Mouse (Mus musculus) liver, embryonic 14.5 days (tissue): ENCODE results near the gene Clk2. TPM values are rescaled to one million over a fixed set of nuclear protein-coding genes. Genes with fewer than 3 reads are reported as not detected.

ENCODE experiments used
- ATAC-seq: fragments of 200-750 bp; cut with Nextera tagmentation; 2 replicates; pipeline ENCODE4 v1.8.0; 2017; ENCODE audit warnings: moderate number of reproducible peaks, mild to moderate bottlenecking, moderate library complexity; ENCODE audit not compliant: insufficient read depth
- DNase-seq, 3 experiments: peaks; one replicate each; pipeline ENCODE4 v3.0.0-alpha.2; 2012 to 2013; ENCODE audit warnings: low read depth in 3 of 3, low spot score in 3 of 3
- H3K27ac ChIP-seq: fragments of 300-500 bp; sonication (generic); 2 replicates; pipeline ENCODE4 v1.5.1; 2014; ENCODE audit warnings: moderate library complexity, mild to moderate bottlenecking, control low read depth, inconsistent platforms
- H3K27me3 ChIP-seq: fragments of 300-500 bp; sonication (generic); 2 replicates; pipeline ENCODE4 v1.6.1; 2014; ENCODE audit warnings: mild to moderate bottlenecking, low read length, moderate library complexity; ENCODE audit not compliant: control insufficient read depth, insufficient read depth
- H3K36me3 ChIP-seq: fragments of 300-500 bp; sonication (generic); replicated peaks from 2 replicates; pipeline ENCODE4 v1.6.1; 2014; ENCODE audit warnings: low read depth; ENCODE audit not compliant: control insufficient read depth, insufficient read depth
- H3K4me1 ChIP-seq, 2 experiments: fragments of 200-500 bp in 1 of 2; fragments of 300-500 bp in 1 of 2; sonication (generic) in 1 of 2; replicated peaks; 2 replicates each; pipeline ENCODE4 v1.6.1; 2012 to 2014; ENCODE audit warnings: antibody characterized with exemption in 1 of 2, inconsistent platforms in 1 of 2, low read length in 1 of 2; ENCODE audit not compliant: control insufficient read depth in 2 of 2, insufficient read depth in 2 of 2
- H3K4me2 ChIP-seq: fragments of 300-500 bp; sonication (generic); 2 replicates; pipeline ENCODE4 v1.6.1; 2014; ENCODE audit warnings: low read depth, mild to moderate bottlenecking, control low read depth, moderate library complexity
- H3K4me3 ChIP-seq, 2 experiments: fragments of 200-500 bp in 1 of 2; fragments of 300-500 bp in 1 of 2; sonication (generic) in 1 of 2; 2 replicates each; pipeline ENCODE4 v1.5.1; 2012 to 2014; ENCODE audit warnings: low read depth in 2 of 2, low read length in 2 of 2, mild to moderate bottlenecking in 2 of 2, control low read depth in 1 of 2, inconsistent platforms in 1 of 2, moderate library complexity in 1 of 2; ENCODE audit not compliant: insufficient read depth in 1 of 2
- H3K9ac ChIP-seq: fragments of 300-500 bp; sonication (generic); replicated peaks from 2 replicates; pipeline ENCODE4 v1.6.1; 2014; ENCODE audit warnings: mild to moderate bottlenecking, control low read depth, moderate library complexity
- H3K9me3 ChIP-seq: fragments of 300-500 bp; sonication (generic); 2 replicates; pipeline ENCODE4 v1.6.1; 2016; ENCODE audit warnings: low read length, mixed read lengths; ENCODE audit not compliant: control insufficient read depth
- CTCF ChIP-seq: IDR thresholded peaks from 2 replicates; pipeline ENCODE4 v1.5.1; 2016; ENCODE audit warnings: antibody characterized with exemption, low read depth, control low read depth
- EP300 ChIP-seq: IDR thresholded peaks from 2 replicates; pipeline ENCODE4 v1.6.1; 2016; ENCODE audit warnings: antibody characterized with exemption, low read depth
- WGBS: fragments of 180-500 bp; shearing (Covaris S2); extraction: QIAGEN DNeasy Blood & Tissue Kit; methylation state at CpG from one replicate; pipeline ENCODE4 v1.1.7; 2014; ENCODE audit not compliant: insufficient replicate concordance; 5-methylcytosine and 5-hydroxymethylcytosine counted together
- polyA plus RNA-seq, 2 experiments: library from polyadenylated mRNA; depleted of rRNA in 1 of 2; stranded (reverse) in 1 of 2; unstranded in 1 of 2; fragments of >200 nt; fragmentation: Nextera tagmentation in 1 of 2; extraction: Ambion mirVana in 1 of 2; gene quantifications; 2 replicates each; pipeline versions ENCODE4 v1.2.1 to v1.2.3; 2012 to 2014

Gene Clk2
- polyA plus RNA-seq, 2 experiments: 6.7 to 28.8 TPM

- Histone ChIP-seq H3K36me3 (no peaks in the 10 kb centered on the region), H3K4me2 (no peak overlapping the region), H3K4me1 (0 out of 4 replicates have a peak, but pooled peaks cover 0 to 2% of the 10 kb centered on the region in 2 experiments), H3K4me3 (no peak overlapping the region), H3K9ac (no peak overlapping the region), H3K27me3 (no peaks in the 10 kb centered on the region), H3K27ac (no peak overlapping the region), H3K9me3 (no peaks in the 10 kb centered on the region)
- ATAC-seq: no peak
- TF ChIP-seq CTCF (no peak), EP300 (no peak)
- DNase-seq: no peak
- 56% methylated on average over 18 of the region's 18 CpGs for WGBS
Measured at GRCm38 (mm10) chr3:89187690-89188477, 23.3 kb downstream of the Clk2 start.

- Histone ChIP-seq H3K27me3 (no peaks in the 10 kb centered on the region), H3K4me2 (no peak overlapping the region), H3K27ac (no peak overlapping the region), H3K4me3 (no peak overlapping the region), H3K36me3 (no peaks in the 10 kb centered on the region), H3K4me1 (0 out of 4 replicates have a peak, but pooled peaks cover 0 to 2% of the 10 kb centered on the region in 2 experiments), H3K9ac (no peak overlapping the region), H3K9me3 (no peaks in the 10 kb centered on the region)
- DNase-seq (no peak), ATAC-seq (no peak)
- WGBS: 72% methylated on average over 12 of the region's 12 CpGs
- TF ChIP-seq EP300: no peak
- TF ChIP-seq CTCF: no peak
Measured at GRCm38 (mm10) chr3:89188478-89188875, 23.9 kb downstream of the Clk2 start.

- H3K27ac ChIP-seq: no peak overlapping the region
- H3K27me3 ChIP-seq: no peaks in the 10 kb centered on the region
- H3K4me2 ChIP-seq: no peak overlapping the region
- no peak overlapping the region for H3K9ac ChIP-seq
- peaks cover 0 to 2% of the 10 kb centered on the region in 2 experiments; a peak in 2 of 4 replicates for H3K4me1 ChIP-seq
- no peaks in the 10 kb centered on the region for H3K36me3 ChIP-seq
- DNase-seq: no peak
- WGBS: 14% methylated on average over 8 of the region's 8 CpGs
- TF ChIP-seq EP300 (no peak), CTCF (no peak)
- H3K9me3 ChIP-seq: no peaks in the 10 kb centered on the region
- no peak overlapping the region for H3K4me3 ChIP-seq
- no peak for ATAC-seq
Measured at GRCm38 (mm10) chr3:89190436-89190835, 25.8 kb downstream of the Clk2 start.

GRCm38 (mm10) chr3:89193351-89193750 lies 28.8 kb downstream of the Clk2 start:
- ATAC-seq (no peak), DNase-seq (no peak)
- no peak for TF ChIP-seq EP300
- TF ChIP-seq CTCF: peak; percentile 17; the same call in 1 of the 2 replicates
- H3K9ac ChIP-seq: no peak overlapping the region
- no peaks in the 10 kb centered on the region for H3K9me3 ChIP-seq
- no peaks in the 10 kb centered on the region for H3K27me3 ChIP-seq
- no peak overlapping the region for H3K4me3 ChIP-seq
- WGBS: 21% methylated on average over 1 of the region's 1 CpGs
- H3K4me1 ChIP-seq: peaks cover 6 to 13% of the 10 kb centered on the region in 2 experiments
- H3K4me2 ChIP-seq: no peak overlapping the region
- H3K36me3 ChIP-seq: no peaks in the 10 kb centered on the region
- H3K27ac ChIP-seq: no peak overlapping the region

- WGBS: 62% methylated on average over 2 of the region's 2 CpGs
- no peak overlapping the region for H3K4me2 ChIP-seq
- ATAC-seq (no peak), DNase-seq (no peak)
- no peak overlapping the region for H3K4me3 ChIP-seq
- TF ChIP-seq CTCF (peak; percentile 43), EP300 (no peak)
- no peaks in the 10 kb centered on the region for H3K36me3 ChIP-seq
- no peaks in the 10 kb centered on the region for H3K9me3 ChIP-seq
- H3K27me3 ChIP-seq: no peaks in the 10 kb centered on the region
- H3K9ac ChIP-seq: no peak overlapping the region
- H3K27ac ChIP-seq: no peak overlapping the region
- peaks cover 6 to 13% of the 10 kb centered on the region in 2 experiments for H3K4me1 ChIP-seq
Measured at GRCm38 (mm10) chr3:89193853-89194252, 29.3 kb downstream of the Clk2 start.
